Mouse (Mus musculus): ENCODE data around the gene Itga4.

GRCm38 (mm10) chr2:79369061-79369524 lies 113.9 kb downstream of the Itga4 start:
- TF ChIP-seq CTCF (conservative IDR thresholded peaks at IDR 0.05; ENCODE audit: low read length) (no peak), POU5F1 (IDR thresholded peaks at IDR 0.05; ENCODE audit: borderline replicate concordance, low read length) (no peak), NANOG (IDR thresholded peaks at IDR 0.05; ENCODE audit: borderline replicate concordance, low read length) (no peak)
